12 mouse cellular contexts compared by ENCODE assay signal in the genomic region with DNA sequence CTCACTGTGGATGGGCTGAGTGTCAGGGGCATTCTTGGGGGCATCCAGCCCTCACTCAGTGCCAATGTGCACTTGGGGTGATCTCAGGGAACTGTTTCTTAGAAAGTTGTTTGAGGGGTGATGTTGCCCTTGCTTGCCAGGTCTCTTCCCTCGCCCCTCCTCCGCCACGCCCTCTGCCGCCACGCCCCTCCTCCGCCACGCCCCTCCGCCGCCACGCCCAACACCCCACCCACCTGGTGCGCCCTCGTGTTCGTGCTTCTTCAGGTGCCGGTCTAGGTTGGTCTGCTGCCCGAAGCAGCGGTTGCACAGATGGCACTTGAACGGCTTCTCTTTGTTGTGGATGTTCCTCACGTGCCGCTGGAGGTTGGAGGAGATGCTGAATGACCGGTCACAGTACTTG. TPM values are rescaled to one million over a fixed set of nuclear protein-coding genes. Genes with fewer than 3 reads are reported as not detected.
A peak's percentile ranks its signal among the peaks of the same experiment; 100 is the strongest.
DNase-seq lines count a peak whose midpoint lies in the region; ATAC-seq lines count a peak whose summit lies in the region.
"Had no signal": no experiment of that assay in that cellular context is flagged by ENCODE, and none has a peak within 500 bp of the region (broad histone marks: within the 10 kb centered on the region; RNA-seq: fewer than 3 reads in every experiment).

No protein-coding gene starts in this region.

- no peak overlapping the region for H3K9ac ChIP-seq in kidney, embryonic 15.5 days
- H3K9ac ChIP-seq in hindbrain, embryonic 16.5 days (ENCODE audit: low read depth, low read length): no peak overlapping the region
- no peak overlapping the region for H3K9ac ChIP-seq in midbrain, embryonic 14.5 days (replicated peaks; ENCODE audit: low read length)

- whole genome bisulfite sequencing in kidney, embryonic 15.5 days: 4% methylated on average over 15 of the region's 20 CpGs
- WGBS in embryonic facial prominence, embryonic 10.5 days: 4% methylated on average over 20 of the region's 20 CpGs
- 6% methylated on average over 19 of the region's 20 CpGs for WGBS in hindbrain, embryonic 16.5 days
- 7% methylated on average over 19 of the region's 20 CpGs for WGBS in midbrain, embryonic 14.5 days

- H3K9me3 ChIP-seq in kidney, embryonic 15.5 days (replicated peaks): no peaks in the 10 kb centered on the region
- no peaks in the 10 kb centered on the region for H3K9me3 ChIP-seq in embryonic facial prominence, embryonic 10.5 days
- no peaks in the 10 kb centered on the region for H3K9me3 ChIP-seq in hindbrain, embryonic 16.5 days (ENCODE audit: control insufficient read depth, low read length)
- H3K9me3 ChIP-seq in midbrain, embryonic 14.5 days (ENCODE audit: control insufficient read depth, low read length): no peaks in the 10 kb centered on the region

- H3K4me3 ChIP-seq in kidney, embryonic 15.5 days (replicated peaks): no peak overlapping the region
- H3K4me3 ChIP-seq in embryonic facial prominence, embryonic 10.5 days: peak overlapping the region; percentile 41
- no peak overlapping the region for H3K4me3 ChIP-seq in hindbrain, embryonic 16.5 days (ENCODE audit: low read length)
- H3K4me3 ChIP-seq in midbrain, embryonic 14.5 days (replicated peaks; ENCODE audit: low read depth, low read length): no peak overlapping the region

- H3K27ac ChIP-seq in kidney, embryonic 15.5 days: no peak overlapping the region
- no peak overlapping the region; the same call in 1 of the 2 replicates for H3K27ac ChIP-seq in embryonic facial prominence, embryonic 10.5 days (replicated peaks)
- no peak overlapping the region for H3K27ac ChIP-seq in hindbrain, embryonic 16.5 days (ENCODE audit: low read depth, low read length)
- H3K27ac ChIP-seq in midbrain, embryonic 14.5 days (replicated peaks; ENCODE audit: low read depth, low read length): no peak overlapping the region

- 0 out of 2 replicates have a peak overlapping the region, but pooled peaks have one; percentile 21 for H3K4me2 ChIP-seq in kidney, embryonic 15.5 days
- H3K4me2 ChIP-seq in hindbrain, embryonic 16.5 days (ENCODE audit: low read length): peak overlapping the region; percentile 33
- H3K4me2 ChIP-seq in midbrain, embryonic 14.5 days (ENCODE audit: low read length): peak overlapping the region; percentile 7; the same call in 1 of the 2 replicates
- H3K4me2 ChIP-seq: heart, embryonic 11.5 days had no signal

- H3K36me3 ChIP-seq in kidney, embryonic 15.5 days: no peaks in the 10 kb centered on the region
- peaks cover 49% of the 10 kb centered on the region for H3K36me3 ChIP-seq in embryonic facial prominence, embryonic 10.5 days (replicated peaks)
- no peaks in the 10 kb centered on the region for H3K36me3 ChIP-seq in hindbrain, embryonic 16.5 days (ENCODE audit: control insufficient read depth, insufficient read depth, low read length)
- H3K36me3 ChIP-seq in midbrain, embryonic 14.5 days (ENCODE audit: control insufficient read depth, insufficient read depth, low read length): no peaks in the 10 kb centered on the region

- peaks cover 46% of the 10 kb centered on the region for H3K4me1 ChIP-seq in kidney, embryonic 15.5 days
- H3K4me1 ChIP-seq in embryonic facial prominence, embryonic 10.5 days: peaks cover 55% of the 10 kb centered on the region
- H3K4me1 ChIP-seq in hindbrain, embryonic 16.5 days (ENCODE audit: control insufficient read depth, insufficient read depth, low read depth, low read length): peaks cover 6% of the 10 kb centered on the region; the same call in 1 of the 2 replicates
- peaks cover 6% of the 10 kb centered on the region; the same call in 1 of the 2 replicates for H3K4me1 ChIP-seq in midbrain, embryonic 14.5 days (ENCODE audit: control insufficient read depth, insufficient read depth, low read length)

- peaks cover 84% of the 10 kb centered on the region for H3K27me3 ChIP-seq in kidney, embryonic 15.5 days
- H3K27me3 ChIP-seq in embryonic facial prominence, embryonic 10.5 days (replicated peaks; ENCODE audit: low read depth, poor library complexity, severe bottlenecking): peaks cover 51% of the 10 kb centered on the region
- peaks cover 4% of the 10 kb centered on the region; the same call in 1 of the 2 replicates for H3K27me3 ChIP-seq in hindbrain, embryonic 16.5 days (replicated peaks; ENCODE audit: control insufficient read depth, insufficient read depth, low read length)
- H3K27me3 ChIP-seq in midbrain, embryonic 14.5 days (ENCODE audit: control insufficient read depth, insufficient read depth, low read length): no peaks in the 10 kb centered on the region

- no peak for DNase-seq in kidney, postnatal 14 days
- DNase-seq in embryonic facial prominence, embryonic 10.5 days (ENCODE audit: low spot score): no peak
- no peak for DNase-seq in midbrain, embryonic 14.5 days
- no peak for DNase-seq in adrenal gland, postnatal 25 days
- DNase-seq in left cerebral cortex, adult 8-10 months (ENCODE audit: low spot score in 2 of 2): no peak

- no peak for ATAC-seq in kidney, embryonic 15.5 days (replicated peaks; ENCODE audit: low FRiP score)
- ATAC-seq in hindbrain, embryonic 16.5 days: no peak; the same call in 1 of the 2 replicates
- no peak for ATAC-seq in midbrain, embryonic 14.5 days (ENCODE audit: low FRiP score, low TSS enrichment)

RNA-seq across cellular contexts. Expression of gene B230104I21Rik, which starts 7.5 kb away (rescaled TPM):
- polyA plus RNA-seq in kidney, embryonic 15.5 days (2015; fragmentation: Nextera tagmentation; extraction: Ambion mirVana): not detected in 2 replicates
- polyA plus RNA-seq in embryonic facial prominence, embryonic 10.5 days (2016; fragmentation: Nextera tagmentation; extraction: Ambion mirVana): not detected in 2 replicates
- polyA plus RNA-seq in hindbrain, embryonic 16.5 days (2015; fragmentation: Nextera tagmentation; extraction: Ambion mirVana): not detected in 2 replicates
- polyA plus RNA-seq in midbrain, embryonic 14.5 days (2014; fragmentation: Nextera tagmentation; extraction: Ambion mirVana): not detected in 2 replicates
- total RNA-seq in adrenal gland, postnatal 25 days (2021): not detected in 2 replicates
- total RNA-seq in left cerebral cortex, adult 8-10 months (2022): not detected
- total RNA-seq: adrenal gland, adult 18-20 months; MEL had no signal
- polyA plus RNA-seq: lung, adult 2 months; stomach, embryonic 14.5 days had no signal

RNA-seq across cellular contexts. Expression of gene Arhgef16, which starts 27.0 kb away (rescaled TPM):
- polyA plus RNA-seq in kidney, embryonic 15.5 days (2015; fragmentation: Nextera tagmentation; extraction: Ambion mirVana): 32.2 and 34.2 TPM in 2 replicates
- 9.9 and 10.3 TPM in 2 replicates for polyA plus RNA-seq in embryonic facial prominence, embryonic 10.5 days (2016; fragmentation: Nextera tagmentation; extraction: Ambion mirVana)
- 1.8 and 2.6 TPM in 2 replicates for polyA plus RNA-seq in hindbrain, embryonic 16.5 days (2015; fragmentation: Nextera tagmentation; extraction: Ambion mirVana)
- 0.74 and 0.93 TPM in 2 replicates for polyA plus RNA-seq in midbrain, embryonic 14.5 days (2014; fragmentation: Nextera tagmentation; extraction: Ambion mirVana)
- total RNA-seq in adrenal gland, postnatal 25 days (2021): 0.21 and 0.62 TPM in 2 replicates
- 1 to 10 TPM; 1.1 to 1.6 (median 1.2) TPM for total RNA-seq in left cerebral cortex, adult 8-10 months (2022)
- total RNA-seq: MEL had no signal
